Comparison of ENCODE assay signal across 10 mouse cellular contexts in the genomic region with DNA sequence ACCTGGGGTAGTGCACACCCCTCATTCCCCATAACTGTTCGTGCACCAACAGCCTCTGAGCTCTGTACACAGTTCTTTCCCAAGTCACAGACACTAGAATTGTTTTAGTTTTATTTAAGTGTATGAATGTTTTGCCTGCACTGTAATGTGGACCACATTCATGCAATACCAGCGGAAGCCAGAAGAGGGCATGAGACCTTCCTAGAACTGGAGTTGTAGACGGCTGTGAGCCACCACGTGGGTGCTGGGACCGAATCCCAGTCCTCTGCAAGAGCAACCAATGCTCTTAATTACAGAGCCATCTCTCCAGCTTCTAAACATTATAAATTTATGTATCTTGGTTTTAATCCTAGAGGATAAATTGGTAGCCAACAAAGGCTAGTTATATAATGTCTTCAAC. TPM values are rescaled to one million over a fixed set of nuclear protein-coding genes. Genes with fewer than 3 reads are reported as not detected.
DNase-seq lines count a peak whose midpoint lies in the region; ATAC-seq and TF ChIP-seq lines count a peak whose summit lies in the region.
"Had no signal": no experiment of that assay in that cellular context is flagged by ENCODE, and none has a peak within 500 bp of the region (broad histone marks: within the 10 kb centered on the region; RNA-seq: fewer than 3 reads in every experiment).

No protein-coding gene starts in this region.

- H3K9ac ChIP-seq in stomach, postnatal 0 days (ENCODE audit: low read length) = no peak overlapping the region
- no peak overlapping the region for H3K9ac ChIP-seq in midbrain, embryonic 14.5 days (replicated peaks; ENCODE audit: low read length)

- no peak overlapping the region for H3K4me3 ChIP-seq in stomach, postnatal 0 days (ENCODE audit: low read depth, low read length)
- no peak overlapping the region for H3K4me3 ChIP-seq in midbrain, embryonic 14.5 days (replicated peaks; ENCODE audit: low read depth, low read length)
- H3K4me3 ChIP-seq: erythroblast, embryonic 14.5 days had no signal

- H3K4me1 ChIP-seq in stomach, postnatal 0 days (replicated peaks; ENCODE audit: control insufficient read depth, insufficient read depth) = no peaks in the 10 kb centered on the region
- H3K4me1 ChIP-seq in midbrain, embryonic 14.5 days (ENCODE audit: control insufficient read depth, insufficient read depth, low read length) = 0 out of 2 replicates have a peak, but pooled peaks cover 5% of the 10 kb centered on the region

- H3K27me3 ChIP-seq in stomach, postnatal 0 days (ENCODE audit: control insufficient read depth, insufficient read depth, low read length) = no peaks in the 10 kb centered on the region
- no peaks in the 10 kb centered on the region for H3K27me3 ChIP-seq in midbrain, embryonic 14.5 days (ENCODE audit: control insufficient read depth, insufficient read depth, low read length)

- DNase-seq in gastrocnemius, postnatal 10 days = peak; percentile 39
- DNase-seq in gastrocnemius, adult 8-10 months (ENCODE audit: low spot score in 2 of 2) = no peak
- DNase-seq in spleen, postnatal 10 days (ENCODE audit: low spot score in 2 of 2) = peak; percentile 43 to 67
- no peak for DNase-seq in spleen, postnatal 36 days (ENCODE audit: low spot score in 2 of 2)
- no peak for DNase-seq in stomach, postnatal 0 days (ENCODE audit: low spot score)
- DNase-seq in midbrain, embryonic 14.5 days = no peak
- DNase-seq in left cerebral cortex, adult 11 months (ENCODE audit: low spot score) = no peak

- 0 out of 2 replicates have a peak, but pooled peaks have one; percentile 46 for ATAC-seq in erythroblast, adult 5-6 weeks (replicated peaks; ENCODE audit: low FRiP score, poor library complexity, severe bottlenecking)
- no peak for ATAC-seq in stomach, postnatal 0 days (ENCODE audit: low FRiP score, low TSS enrichment)
- ATAC-seq in midbrain, embryonic 14.5 days (ENCODE audit: low FRiP score, low TSS enrichment) = no peak

- peak; percentile 64 for TF ChIP-seq CTCF in stomach, postnatal 0 days (IDR thresholded peaks at IDR 0.05; ENCODE audit: low read depth)

- H3K36me3 ChIP-seq in stomach, postnatal 0 days (ENCODE audit: control insufficient read depth, insufficient read depth, low read length) = no peaks in the 10 kb centered on the region
- no peaks in the 10 kb centered on the region for H3K36me3 ChIP-seq in midbrain, embryonic 14.5 days (ENCODE audit: control insufficient read depth, insufficient read depth, low read length)

- TF ChIP-seq EP300 in stomach, postnatal 0 days (optimal IDR thresholded peaks at IDR 0.05) = no peak

- 80% methylated on average over 5 of the region's 5 CpGs for WGBS in stomach, postnatal 0 days
- 80% methylated on average over 5 of the region's 5 CpGs for WGBS in midbrain, embryonic 14.5 days

- no peaks in the 10 kb centered on the region for H3K9me3 ChIP-seq in stomach, postnatal 0 days (ENCODE audit: control insufficient read depth, low read length)
- H3K9me3 ChIP-seq in midbrain, embryonic 14.5 days (ENCODE audit: control insufficient read depth, low read length) = no peaks in the 10 kb centered on the region

- H3K27ac ChIP-seq in stomach, postnatal 0 days (replicated peaks) = no peak overlapping the region
- no peak overlapping the region for H3K27ac ChIP-seq in midbrain, embryonic 14.5 days (replicated peaks; ENCODE audit: low read depth, low read length)

- no peak overlapping the region for H3K4me2 ChIP-seq in stomach, postnatal 0 days (replicated peaks; ENCODE audit: low read depth)
- H3K4me2 ChIP-seq in midbrain, embryonic 14.5 days (ENCODE audit: low read length) = no peak overlapping the region

RNA-seq across cellular contexts. Expression of gene Katnal1, which starts 17.7 kb away (rescaled TPM):
- total RNA-seq in gastrocnemius, postnatal 10 days (2021) = 1 to 10 TPM; 5.5 to 6.9 TPM
- 1 to 10 TPM; 4.3 to 5.3 (median 4.5) TPM for total RNA-seq in gastrocnemius, adult 8-10 months (2022)
- total RNA-seq in erythroblast, adult 5-6 weeks (2015; ENCODE audit: low replicate concordance) = 4.0 and 4.6 TPM in 2 replicates
- total RNA-seq in erythroblast, adult 5-6 weeks (2017; ENCODE audit: low replicate concordance) = 9.1 and 10.4 TPM in 2 replicates
- 3.4 and 4.1 TPM in 2 replicates for polyA plus RNA-seq in stomach, postnatal 0 days (2015; fragmentation: Nextera tagmentation; extraction: Ambion mirVana)
- 30.9 and 42.8 TPM in 2 replicates for polyA plus RNA-seq in midbrain, embryonic 14.5 days (2014; fragmentation: Nextera tagmentation; extraction: Ambion mirVana)

RNA-seq across cellular contexts. Expression of gene Gm42791, which starts 48.2 kb away (rescaled TPM):
- total RNA-seq in gastrocnemius, postnatal 10 days (2021) = 1 to 10 TPM in 1 of 2 experiments, under 1 TPM in 1; 0.89 to 3.7 TPM
- total RNA-seq in gastrocnemius, adult 8-10 months (2022) = 1 to 10 TPM; 2.1 to 2.7 (median 2.5) TPM
- 1.9 TPM in 1 of 2 replicates, not detected in the other for total RNA-seq in erythroblast, adult 5-6 weeks (2015; ENCODE audit: low replicate concordance)
- total RNA-seq in erythroblast, adult 5-6 weeks (2017; ENCODE audit: low replicate concordance) = 14.2 TPM in 1 of 2 replicates, not detected in the other
- polyA plus RNA-seq in stomach, postnatal 0 days (2015; fragmentation: Nextera tagmentation; extraction: Ambion mirVana) = 0.99 TPM in 1 of 2 replicates, not detected in the other
- polyA plus RNA-seq in midbrain, embryonic 14.5 days (2014; fragmentation: Nextera tagmentation; extraction: Ambion mirVana) = not detected in 2 replicates
- polyA plus RNA-seq: stomach, embryonic 14.5 days had no signal

Comparison
In these comparisons a context has a peak if more than half of its experiments do, and no peak if none do; other contexts are left out.
1. DNase-seq: peak in gastrocnemius, postnatal 10 days (single experiment) and spleen, postnatal 10 days (2 of 2); none in gastrocnemius, adult 8-10 months (0 of 2), spleen, postnatal 36 days (0 of 2), stomach, postnatal 0 days (single experiment), midbrain, embryonic 14.5 days (single experiment) and left cerebral cortex, adult 11 months (single experiment).